Mouse (Mus musculus): ENCODE data around the gene Ebf1. TPM values are rescaled to one million over a fixed set of nuclear protein-coding genes. Genes with fewer than 3 reads are reported as not detected.

Ebf1 gene
- polyA plus RNA-seq, 1 experiment from 2014 or later = 3.6 TPM

GRCm38 (mm10) chr11:44897140-44897665 is 280.1 kb downstream of the Ebf1 start:
- DNase-seq (ENCODE audit: low spot score) = no peak
- Histone ChIP-seq H3K27me3 (ENCODE audit: control insufficient read depth, insufficient read depth, low read length) (no peaks in the 10 kb centered on the region), H3K4me2 (replicated peaks; ENCODE audit: low read depth) (no peak overlapping the region), H3K4me1 (replicated peaks; ENCODE audit: control insufficient read depth, insufficient read depth) (no peaks in the 10 kb centered on the region), H3K4me3 (ENCODE audit: low read depth, low read length) (no peak overlapping the region), H3K9me3 (ENCODE audit: control insufficient read depth, low read length) (no peaks in the 10 kb centered on the region), H3K9ac (ENCODE audit: low read length) (no peak overlapping the region), H3K36me3 (ENCODE audit: control insufficient read depth, insufficient read depth, low read length) (no peaks in the 10 kb centered on the region), H3K27ac (replicated peaks) (no peak overlapping the region)
- TF ChIP-seq CTCF (IDR thresholded peaks at IDR 0.05; ENCODE audit: low read depth) (no peak), EP300 (optimal IDR thresholded peaks at IDR 0.05) (no peak)
- WGBS = 51% methylated on average over 10 of the region's 10 CpGs
- ATAC-seq (ENCODE audit: low FRiP score, low TSS enrichment) = no peak

GRCm38 (mm10) chr11:44899554-44899953 is 282.4 kb downstream of the Ebf1 start:
- DNase-seq (ENCODE audit: low spot score) = no peak
- TF ChIP-seq EP300 (optimal IDR thresholded peaks at IDR 0.05) = no peak
- TF ChIP-seq CTCF (IDR thresholded peaks at IDR 0.05; ENCODE audit: low read depth) = no peak
- H3K4me3 ChIP-seq (ENCODE audit: low read depth, low read length) = no peak overlapping the region
- H3K36me3 ChIP-seq (ENCODE audit: control insufficient read depth, insufficient read depth, low read length) = no peaks in the 10 kb centered on the region
- H3K27me3 ChIP-seq (ENCODE audit: control insufficient read depth, insufficient read depth, low read length) = no peaks in the 10 kb centered on the region
- H3K9ac ChIP-seq (ENCODE audit: low read length) = no peak overlapping the region
- no peak overlapping the region for H3K4me2 ChIP-seq (replicated peaks; ENCODE audit: low read depth)
- no peaks in the 10 kb centered on the region for H3K9me3 ChIP-seq (ENCODE audit: control insufficient read depth, low read length)
- H3K4me1 ChIP-seq (replicated peaks; ENCODE audit: control insufficient read depth, insufficient read depth) = no peaks in the 10 kb centered on the region
- H3K27ac ChIP-seq (replicated peaks) = no peak overlapping the region
- no peak for ATAC-seq (ENCODE audit: low FRiP score, low TSS enrichment)

GRCm38 (mm10) chr11:44899965-44900364 is 282.8 kb downstream of the Ebf1 start:
- Histone ChIP-seq H3K4me1 (replicated peaks; ENCODE audit: control insufficient read depth, insufficient read depth) (no peaks in the 10 kb centered on the region), H3K9me3 (ENCODE audit: control insufficient read depth, low read length) (no peaks in the 10 kb centered on the region), H3K4me3 (ENCODE audit: low read depth, low read length) (no peak overlapping the region), H3K27ac (replicated peaks) (no peak overlapping the region), H3K4me2 (replicated peaks; ENCODE audit: low read depth) (no peak overlapping the region), H3K27me3 (ENCODE audit: control insufficient read depth, insufficient read depth, low read length) (no peaks in the 10 kb centered on the region), H3K36me3 (ENCODE audit: control insufficient read depth, insufficient read depth, low read length) (no peaks in the 10 kb centered on the region), H3K9ac (ENCODE audit: low read length) (no peak overlapping the region)
- WGBS = 67% methylated on average over 7 of the region's 7 CpGs
- DNase-seq (ENCODE audit: low spot score) (no peak), ATAC-seq (ENCODE audit: low FRiP score, low TSS enrichment) (no peak)
- TF ChIP-seq CTCF (IDR thresholded peaks at IDR 0.05; ENCODE audit: low read depth) = no peak
- no peak for TF ChIP-seq EP300 (optimal IDR thresholded peaks at IDR 0.05)

GRCm38 (mm10) chr11:44900496-44900895 is 283.4 kb downstream of the Ebf1 start:
- no peaks in the 10 kb centered on the region for H3K36me3 ChIP-seq (ENCODE audit: control insufficient read depth, insufficient read depth, low read length)
- no peaks in the 10 kb centered on the region for H3K9me3 ChIP-seq (ENCODE audit: control insufficient read depth, low read length)
- TF ChIP-seq CTCF (IDR thresholded peaks at IDR 0.05; ENCODE audit: low read depth) (no peak), EP300 (optimal IDR thresholded peaks at IDR 0.05) (no peak)
- WGBS = 82% methylated on average over 7 of the region's 7 CpGs
- H3K4me3 ChIP-seq (ENCODE audit: low read depth, low read length) = no peak overlapping the region
- H3K27me3 ChIP-seq (ENCODE audit: control insufficient read depth, insufficient read depth, low read length) = no peaks in the 10 kb centered on the region
- DNase-seq (ENCODE audit: low spot score) (no peak), ATAC-seq (ENCODE audit: low FRiP score, low TSS enrichment) (no peak)
- no peak overlapping the region for H3K4me2 ChIP-seq (replicated peaks; ENCODE audit: low read depth)
- no peaks in the 10 kb centered on the region for H3K4me1 ChIP-seq (replicated peaks; ENCODE audit: control insufficient read depth, insufficient read depth)
- H3K9ac ChIP-seq (ENCODE audit: low read length) = no peak overlapping the region
- H3K27ac ChIP-seq (replicated peaks) = no peak overlapping the region

DNA sequence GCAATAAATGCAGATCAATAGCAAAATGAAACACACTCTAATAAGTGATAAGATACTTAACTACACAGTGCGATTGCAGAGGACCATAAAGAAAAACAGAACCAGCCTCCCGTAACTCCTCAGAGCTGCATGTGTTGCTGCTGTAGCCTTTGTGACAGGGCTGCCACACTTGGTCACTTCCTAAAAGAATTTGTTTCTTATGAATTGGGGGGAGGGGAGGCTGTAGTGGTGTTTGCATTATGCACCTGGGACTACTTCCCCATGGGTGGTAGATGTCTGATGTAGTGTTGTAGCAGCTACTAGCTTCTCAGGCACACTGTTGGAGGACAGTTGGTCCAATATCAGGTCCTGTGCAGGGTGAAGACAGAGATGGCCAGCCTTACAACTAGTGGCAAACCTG is 284.6 kb downstream of the Ebf1 start:
- Histone ChIP-seq H3K27me3 (ENCODE audit: control insufficient read depth, insufficient read depth, low read length) (no peaks in the 10 kb centered on the region), H3K27ac (replicated peaks) (no peak overlapping the region), H3K36me3 (ENCODE audit: control insufficient read depth, insufficient read depth, low read length) (no peaks in the 10 kb centered on the region), H3K4me2 (replicated peaks; ENCODE audit: low read depth) (no peak overlapping the region), H3K9me3 (ENCODE audit: control insufficient read depth, low read length) (no peaks in the 10 kb centered on the region), H3K4me1 (replicated peaks; ENCODE audit: control insufficient read depth, insufficient read depth) (no peaks in the 10 kb centered on the region), H3K4me3 (ENCODE audit: low read depth, low read length) (no peak overlapping the region), H3K9ac (ENCODE audit: low read length) (no peak overlapping the region)
- no peak for ATAC-seq (ENCODE audit: low FRiP score, low TSS enrichment)
- no peak for TF ChIP-seq EP300 (optimal IDR thresholded peaks at IDR 0.05)
- no peak for TF ChIP-seq CTCF (IDR thresholded peaks at IDR 0.05; ENCODE audit: low read depth)
- WGBS = 76% methylated on average over 2 of the region's 2 CpGs
- DNase-seq (ENCODE audit: low spot score) = no peak

GRCm38 (mm10) chr11:44902165-44902564 is 285.0 kb downstream of the Ebf1 start:
- Histone ChIP-seq H3K4me1 (replicated peaks; ENCODE audit: control insufficient read depth, insufficient read depth) (no peaks in the 10 kb centered on the region), H3K4me2 (replicated peaks; ENCODE audit: low read depth) (no peak overlapping the region), H3K36me3 (ENCODE audit: control insufficient read depth, insufficient read depth, low read length) (no peaks in the 10 kb centered on the region), H3K27ac (replicated peaks) (no peak overlapping the region), H3K27me3 (ENCODE audit: control insufficient read depth, insufficient read depth, low read length) (no peaks in the 10 kb centered on the region), H3K9ac (ENCODE audit: low read length) (no peak overlapping the region), H3K4me3 (ENCODE audit: low read depth, low read length) (no peak overlapping the region), H3K9me3 (ENCODE audit: control insufficient read depth, low read length) (no peaks in the 10 kb centered on the region)
- no peak for TF ChIP-seq CTCF (IDR thresholded peaks at IDR 0.05; ENCODE audit: low read depth)
- no peak for TF ChIP-seq EP300 (optimal IDR thresholded peaks at IDR 0.05)
- 37% methylated on average over 6 of the region's 6 CpGs for WGBS
- DNase-seq (ENCODE audit: low spot score) (no peak), ATAC-seq (ENCODE audit: low FRiP score, low TSS enrichment) (no peak)

Data from stomach, postnatal 0 days (tissue).